Mouse (Mus musculus): Measurements from ENCODE around the gene Olfr482. TPM values are rescaled to one million over a fixed set of nuclear protein-coding genes. Genes with fewer than 3 reads are reported as not detected.

Gene Olfr482
- polyA plus RNA-seq (2015; fragmentation: Illumina TruSeq; extraction: RNeasy Lipid Tissue Mini Kit (QIAGEN cat#74804); ENCODE audit: insufficient read depth, low replicate concordance) = not detected

GRCm38 (mm10) chr7:108097486-108097885 is at the start of gene Olfr482:
Gene Olfr482 (minus strand): TSS chr7:108097586.

GRCm38 (mm10) chr7:108127349-108127748 is 30.0 kb upstream of the Olfr482 start, which contains the start of gene Olfr484:
Gene Olfr484 (minus strand): TSS chr7:108127449.

DNA sequence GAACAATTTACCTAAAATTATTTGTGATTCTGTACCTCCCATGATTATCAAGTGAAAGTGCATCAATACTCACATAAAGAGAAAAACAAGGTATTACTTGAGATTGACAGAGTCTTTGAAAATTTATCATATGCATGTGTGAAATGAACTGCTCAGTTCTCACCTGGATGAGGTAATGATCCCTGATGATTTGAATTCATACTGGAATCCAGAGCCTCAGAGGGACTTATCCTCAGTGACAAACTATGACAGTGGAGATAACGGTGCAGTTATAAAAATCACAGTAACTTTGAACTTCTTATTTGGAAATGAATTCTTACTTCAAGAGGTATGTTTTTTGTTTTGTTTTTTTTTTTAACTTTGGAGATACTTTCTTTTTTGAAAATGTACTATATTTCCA is 3.2 kb upstream of the Olfr482 start, which contains the start of gene Olfr483:
Gene Olfr483 (plus strand): TSS at position 301 of the 400 bp plus-strand sequence.

DNA sequence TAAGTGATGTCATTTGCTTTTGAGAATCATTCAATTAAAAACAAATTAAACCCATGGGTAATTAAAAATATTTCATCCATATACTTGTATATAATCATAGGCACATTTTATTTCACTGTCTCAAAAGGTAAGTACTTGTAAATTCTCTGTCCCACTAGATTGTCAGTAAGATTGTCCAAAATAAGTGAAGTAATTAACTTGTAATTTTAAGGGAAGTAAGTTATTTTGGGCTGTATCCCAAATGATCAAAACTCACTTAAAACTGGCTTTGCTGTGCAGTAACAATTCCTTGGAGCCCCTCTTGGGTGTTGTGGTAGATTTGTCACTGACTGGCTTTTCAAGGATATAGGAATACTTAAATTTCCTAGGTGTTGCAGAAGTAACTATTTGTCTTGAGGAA is 17.8 kb downstream of the Olfr482 start, which contains the start of gene Olfr481:
Gene Olfr481 (plus strand): TSS at position 301 of the 400 bp plus-strand sequence.

GRCm38 (mm10) chr7:108067246-108067645 is 30.1 kb downstream of the Olfr482 start, which contains the start of gene Olfr480:
Gene Olfr480 (minus strand): TSS chr7:108067346.

GRCm38 (mm10) chr7:108050393-108050792 is 47.0 kb downstream of the Olfr482 start, which contains the start of gene Olfr479:
Gene Olfr479 (plus strand): TSS chr7:108050693.

Other genes starting within 250 kb of the Olfr482 start
- not detected for gene Olfr472, start 199.7 kb downstream of the Olfr482 start, polyA plus RNA-seq (2015; fragmentation: Illumina TruSeq; extraction: RNeasy Lipid Tissue Mini Kit (QIAGEN cat#74804); ENCODE audit: insufficient read depth, low replicate concordance)
- gene Olfr473, start 167.1 kb downstream of the Olfr482 start, polyA plus RNA-seq (2015; fragmentation: Illumina TruSeq; extraction: RNeasy Lipid Tissue Mini Kit (QIAGEN cat#74804); ENCODE audit: insufficient read depth, low replicate concordance) = not detected
- not detected for gene Olfr474, start 142.9 kb downstream of the Olfr482 start, polyA plus RNA-seq (2015; fragmentation: Illumina TruSeq; extraction: RNeasy Lipid Tissue Mini Kit (QIAGEN cat#74804); ENCODE audit: insufficient read depth, low replicate concordance)
- gene Olfr476, start 132.8 kb downstream of the Olfr482 start, polyA plus RNA-seq (2015; fragmentation: Illumina TruSeq; extraction: RNeasy Lipid Tissue Mini Kit (QIAGEN cat#74804); ENCODE audit: insufficient read depth, low replicate concordance) = not detected
- not detected for gene Olfr477, start 110.9 kb downstream of the Olfr482 start, polyA plus RNA-seq (2015; fragmentation: Illumina TruSeq; extraction: RNeasy Lipid Tissue Mini Kit (QIAGEN cat#74804); ENCODE audit: insufficient read depth, low replicate concordance)
- not detected for gene Olfr478, start 63.6 kb downstream of the Olfr482 start, polyA plus RNA-seq (2015; fragmentation: Illumina TruSeq; extraction: RNeasy Lipid Tissue Mini Kit (QIAGEN cat#74804); ENCODE audit: insufficient read depth, low replicate concordance)
- not detected for gene Olfr479, start 46.9 kb downstream of the Olfr482 start, polyA plus RNA-seq (2015; fragmentation: Illumina TruSeq; extraction: RNeasy Lipid Tissue Mini Kit (QIAGEN cat#74804); ENCODE audit: insufficient read depth, low replicate concordance)
- gene Olfr480, start 30.2 kb downstream of the Olfr482 start, polyA plus RNA-seq (2015; fragmentation: Illumina TruSeq; extraction: RNeasy Lipid Tissue Mini Kit (QIAGEN cat#74804); ENCODE audit: insufficient read depth, low replicate concordance) = not detected
- gene Olfr481, start 17.7 kb downstream of the Olfr482 start, polyA plus RNA-seq (2015; fragmentation: Illumina TruSeq; extraction: RNeasy Lipid Tissue Mini Kit (QIAGEN cat#74804); ENCODE audit: insufficient read depth, low replicate concordance) = not detected
- not detected for gene Olfr483, start 3.3 kb upstream of the Olfr482 start, polyA plus RNA-seq (2015; fragmentation: Illumina TruSeq; extraction: RNeasy Lipid Tissue Mini Kit (QIAGEN cat#74804); ENCODE audit: insufficient read depth, low replicate concordance)
- not detected for gene Olfr484, start 29.9 kb upstream of the Olfr482 start, polyA plus RNA-seq (2015; fragmentation: Illumina TruSeq; extraction: RNeasy Lipid Tissue Mini Kit (QIAGEN cat#74804); ENCODE audit: insufficient read depth, low replicate concordance)
- gene Olfr485, start 62.3 kb upstream of the Olfr482 start, polyA plus RNA-seq (2015; fragmentation: Illumina TruSeq; extraction: RNeasy Lipid Tissue Mini Kit (QIAGEN cat#74804); ENCODE audit: insufficient read depth, low replicate concordance) = not detected
- gene Olfr486, start 75.2 kb upstream of the Olfr482 start, polyA plus RNA-seq (2015; fragmentation: Illumina TruSeq; extraction: RNeasy Lipid Tissue Mini Kit (QIAGEN cat#74804); ENCODE audit: insufficient read depth, low replicate concordance) = not detected
- gene Olfr487, start 117.0 kb upstream of the Olfr482 start, polyA plus RNA-seq (2015; fragmentation: Illumina TruSeq; extraction: RNeasy Lipid Tissue Mini Kit (QIAGEN cat#74804); ENCODE audit: insufficient read depth, low replicate concordance) = not detected
- gene Olfr488, start 160.8 kb upstream of the Olfr482 start, polyA plus RNA-seq (2015; fragmentation: Illumina TruSeq; extraction: RNeasy Lipid Tissue Mini Kit (QIAGEN cat#74804); ENCODE audit: insufficient read depth, low replicate concordance) = not detected
- gene Olfr490, start 191.3 kb upstream of the Olfr482 start, polyA plus RNA-seq (2015; fragmentation: Illumina TruSeq; extraction: RNeasy Lipid Tissue Mini Kit (QIAGEN cat#74804); ENCODE audit: insufficient read depth, low replicate concordance) = not detected
- not detected for gene Olfr491, start 215.9 kb upstream of the Olfr482 start, polyA plus RNA-seq (2015; fragmentation: Illumina TruSeq; extraction: RNeasy Lipid Tissue Mini Kit (QIAGEN cat#74804); ENCODE audit: insufficient read depth, low replicate concordance)
- not detected for gene Olfr492, start 226.1 kb upstream of the Olfr482 start, polyA plus RNA-seq (2015; fragmentation: Illumina TruSeq; extraction: RNeasy Lipid Tissue Mini Kit (QIAGEN cat#74804); ENCODE audit: insufficient read depth, low replicate concordance)
- gene Olfr493, start 249.4 kb upstream of the Olfr482 start, polyA plus RNA-seq (2015; fragmentation: Illumina TruSeq; extraction: RNeasy Lipid Tissue Mini Kit (QIAGEN cat#74804); ENCODE audit: insufficient read depth, low replicate concordance) = not detected

Measured in spleen, adult 10 weeks (tissue).